Mouse (Mus musculus): ENCODE measurements around the gene Cxcl14. TPM values are rescaled to one million over a fixed set of nuclear protein-coding genes. Genes with fewer than 3 reads are reported as not detected.

Cxcl14 gene
- not detected for polyA plus RNA-seq (2015; fragmentation: Illumina TruSeq; extraction: RNeasy Lipid Tissue Mini Kit (QIAGEN cat#74804); ENCODE audit: insufficient read depth, low replicate concordance)

DNA sequence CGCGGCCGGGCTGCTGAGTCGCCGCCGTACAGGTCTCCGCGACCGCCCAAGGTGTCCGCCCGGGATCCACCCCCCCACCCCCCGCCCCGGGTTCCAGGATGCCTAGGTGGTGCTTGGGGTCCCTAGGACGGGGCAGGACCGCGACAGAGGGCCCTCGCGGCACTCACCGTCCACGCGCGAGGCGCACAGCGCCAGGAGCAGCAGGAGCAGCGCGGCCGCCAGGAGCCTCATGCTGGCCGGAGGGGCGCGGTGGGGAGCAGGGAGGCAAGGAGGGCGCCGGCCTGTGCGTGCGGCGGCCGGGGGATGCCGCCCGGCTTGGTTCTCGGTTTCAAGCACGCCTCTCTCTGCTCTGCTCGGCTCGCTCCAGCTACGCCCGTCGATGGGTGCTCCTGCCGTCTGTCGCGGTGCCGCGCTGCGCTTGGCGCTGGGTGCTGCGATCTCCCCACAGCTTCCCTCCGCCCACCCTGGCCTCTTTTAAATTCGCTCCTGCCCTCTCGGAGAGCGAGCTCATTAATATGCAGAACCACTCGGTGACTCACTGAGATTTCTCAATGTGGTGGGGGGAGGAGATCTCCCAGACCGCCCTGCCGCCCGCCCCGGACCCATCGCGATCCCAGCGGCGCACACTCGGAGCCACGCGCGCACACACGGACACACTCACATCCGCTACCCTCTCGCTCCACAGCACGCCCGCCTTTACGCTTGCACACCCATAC, at the start of gene Cxcl14:
Cxcl14 (minus strand) TSS at position 609 of the 716 bp plus-strand sequence.

DNA sequence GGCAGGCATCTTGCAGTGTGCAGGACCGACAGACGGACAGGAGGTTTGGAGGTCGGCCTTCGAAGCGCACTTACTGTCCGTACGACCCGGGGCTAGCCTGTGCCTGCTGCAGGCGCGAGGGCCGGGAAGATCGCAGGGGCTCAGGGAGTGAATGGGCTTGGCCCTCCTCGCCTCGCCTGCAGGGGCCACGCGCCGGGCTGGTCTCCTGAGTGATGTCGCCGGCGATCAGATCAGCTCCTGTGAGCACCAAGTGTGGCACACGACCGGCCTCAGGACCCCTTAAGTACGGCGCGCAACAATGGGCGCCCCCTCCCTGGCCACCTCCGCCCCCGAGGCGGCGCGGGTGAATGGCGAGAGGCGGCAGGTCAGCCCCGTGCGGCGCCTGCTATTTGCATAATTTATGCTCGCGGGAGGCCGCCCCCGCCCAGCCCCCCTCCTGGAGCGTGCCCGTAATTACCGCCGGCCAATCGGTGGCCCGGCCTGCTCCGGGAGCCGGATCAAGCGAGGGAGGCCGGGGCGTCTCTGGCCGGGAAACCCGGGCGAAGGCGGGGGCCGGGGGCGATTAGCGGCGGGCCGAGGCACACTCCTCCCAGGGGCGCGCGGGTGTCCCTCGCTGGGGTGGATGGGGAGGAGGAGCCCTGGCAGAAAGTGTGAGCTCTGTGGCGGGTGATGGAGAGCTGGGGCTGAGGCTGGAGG, 44.3 kb downstream of the Cxcl14 start, which contains the start of gene Neurog1:
Neurog1 (minus strand) TSS at position 240 of the 696 bp plus-strand sequence.

Other genes starting within 250 kb of the Cxcl14 start
- gene H2afy, start 160.2 kb downstream of the Cxcl14 start, polyA plus RNA-seq (2015; fragmentation: Illumina TruSeq; extraction: RNeasy Lipid Tissue Mini Kit (QIAGEN cat#74804); ENCODE audit: insufficient read depth, low replicate concordance), result 195 TPM
- gene Tifab, start 117.7 kb downstream of the Cxcl14 start, polyA plus RNA-seq (2015; fragmentation: Illumina TruSeq; extraction: RNeasy Lipid Tissue Mini Kit (QIAGEN cat#74804); ENCODE audit: insufficient read depth, low replicate concordance), result 42.4 TPM
- not detected for gene Neurog1, start 44.4 kb downstream of the Cxcl14 start, polyA plus RNA-seq (2015; fragmentation: Illumina TruSeq; extraction: RNeasy Lipid Tissue Mini Kit (QIAGEN cat#74804); ENCODE audit: insufficient read depth, low replicate concordance)
- not detected for gene Gm3045, start 130.0 kb upstream of the Cxcl14 start, polyA plus RNA-seq (2015; fragmentation: Illumina TruSeq; extraction: RNeasy Lipid Tissue Mini Kit (QIAGEN cat#74804); ENCODE audit: insufficient read depth, low replicate concordance)
- gene Slc25a48, start 141.8 kb upstream of the Cxcl14 start, polyA plus RNA-seq (2015; fragmentation: Illumina TruSeq; extraction: RNeasy Lipid Tissue Mini Kit (QIAGEN cat#74804); ENCODE audit: insufficient read depth, low replicate concordance), result not detected
- gene Il9, start 185.7 kb upstream of the Cxcl14 start, polyA plus RNA-seq (2015; fragmentation: Illumina TruSeq; extraction: RNeasy Lipid Tissue Mini Kit (QIAGEN cat#74804); ENCODE audit: insufficient read depth, low replicate concordance), result not detected
- 1.5 TPM for gene Fbxl21, start 225.9 kb upstream of the Cxcl14 start, polyA plus RNA-seq (2015; fragmentation: Illumina TruSeq; extraction: RNeasy Lipid Tissue Mini Kit (QIAGEN cat#74804); ENCODE audit: insufficient read depth, low replicate concordance)

Measured in spleen, adult 10 weeks (tissue).